11 mouse cellular contexts compared by ENCODE assay signal in genomic region chr8:78436661-78437060, GRCm38 (mm10). TPM values are rescaled to one million over a fixed set of nuclear protein-coding genes. Genes with fewer than 3 reads are reported as not detected.
A peak's percentile ranks its signal among the peaks of the same experiment; 100 is the strongest.
DNase-seq lines count a peak whose midpoint lies in the region; ATAC-seq and TF ChIP-seq lines count a peak whose summit lies in the region.
"Had no signal": no experiment of that assay in that cellular context is flagged by ENCODE, and none has a peak within 500 bp of the region (broad histone marks: within the 10 kb centered on the region; RNA-seq: fewer than 3 reads in every experiment).

No protein-coding gene starts in this region.

- peaks cover 92% of the 10 kb centered on the region for H3K27me3 ChIP-seq in heart, postnatal 0 days (ENCODE audit: control insufficient read depth, insufficient read depth, low read length)
- peaks cover 60% of the 10 kb centered on the region for H3K27me3 ChIP-seq in embryonic facial prominence, embryonic 11.5 days (ENCODE audit: control insufficient read depth, insufficient read depth, low read length)
- H3K27me3 ChIP-seq in hindbrain, postnatal 0 days (ENCODE audit: insufficient read depth, low read length): peaks cover 73% of the 10 kb centered on the region
- H3K27me3 ChIP-seq in midbrain, embryonic 16.5 days (ENCODE audit: control insufficient read depth, insufficient read depth, low read depth, low read length): peaks cover 34% of the 10 kb centered on the region
- H3K27me3 ChIP-seq: CH12.LX had no signal

- H3K9ac ChIP-seq in heart, postnatal 0 days (replicated peaks; ENCODE audit: low read depth, low read length): no peak overlapping the region
- H3K9ac ChIP-seq in embryonic facial prominence, embryonic 11.5 days (replicated peaks; ENCODE audit: low read length): no peak overlapping the region
- no peak overlapping the region; the same call in 1 of the 2 replicates for H3K9ac ChIP-seq in hindbrain, postnatal 0 days (replicated peaks; ENCODE audit: low read length)
- peak overlapping the region; percentile 71 for H3K9ac ChIP-seq in midbrain, embryonic 16.5 days (ENCODE audit: low read depth, low read length)

- no peaks in the 10 kb centered on the region for H3K9me3 ChIP-seq in heart, postnatal 0 days (replicated peaks; ENCODE audit: control insufficient read depth, low read length)
- H3K9me3 ChIP-seq in embryonic facial prominence, embryonic 11.5 days (replicated peaks; ENCODE audit: control insufficient read depth, low read length): no peaks in the 10 kb centered on the region
- H3K9me3 ChIP-seq in hindbrain, postnatal 0 days (ENCODE audit: low read length): no peaks in the 10 kb centered on the region
- no peaks in the 10 kb centered on the region for H3K9me3 ChIP-seq in midbrain, embryonic 16.5 days (replicated peaks; ENCODE audit: control insufficient read depth, low read length, poor library complexity, severe bottlenecking)

- no peak for ATAC-seq in heart, postnatal 0 days (ENCODE audit: insufficient read depth, low read depth)
- peak; percentile 24; the same call in 1 of the 2 replicates for ATAC-seq in embryonic facial prominence, embryonic 11.5 days (replicated peaks; ENCODE audit: insufficient number of reproducible peaks, low FRiP score, low TSS enrichment, low read depth)
- peak; percentile 39 for ATAC-seq in hindbrain, postnatal 0 days
- peak; percentile 31 for ATAC-seq in midbrain, embryonic 16.5 days
- no peak for ATAC-seq in activated CD4-positive, CD25-positive, alpha-beta regulatory T cell, adult 4 months

- TF ChIP-seq EP300 in heart, postnatal 0 days (IDR thresholded peaks at IDR 0.05; ENCODE audit: low read depth): no peak

- no peak for DNase-seq in heart, postnatal 0 days (ENCODE audit: low spot score)
- DNase-seq in heart, adult 9 months (ENCODE audit: low spot score in 2 of 2): no peak
- DNase-seq in embryonic facial prominence, embryonic 11.5 days (ENCODE audit: low spot score): no peak
- no peak for DNase-seq in hindbrain, postnatal 0 days (ENCODE audit: low spot score)
- no peak for DNase-seq in adrenal gland, adult 8-10 months
- DNase-seq in thymus, postnatal 10 days (ENCODE audit: low spot score in 2 of 2): no peak
- DNase-seq: thymus, adult 18-20 months had no signal

- H3K4me3 ChIP-seq in heart, postnatal 0 days (ENCODE audit: low read depth, low read length): peak overlapping the region; percentile 38
- peak overlapping the region; percentile 37 for H3K4me3 ChIP-seq in embryonic facial prominence, embryonic 11.5 days (ENCODE audit: low read depth, low read length)
- H3K4me3 ChIP-seq in hindbrain, postnatal 0 days (ENCODE audit: low read length): peak overlapping the region; percentile 49
- H3K4me3 ChIP-seq in midbrain, embryonic 16.5 days (ENCODE audit: low read depth, low read length): peak overlapping the region; percentile 52

- H3K27ac ChIP-seq in heart, postnatal 0 days (ENCODE audit: low read depth): no peak overlapping the region
- no peak overlapping the region for H3K27ac ChIP-seq in embryonic facial prominence, embryonic 11.5 days (replicated peaks; ENCODE audit: low read depth, low read length)
- no peak overlapping the region for H3K27ac ChIP-seq in hindbrain, postnatal 0 days
- peak overlapping the region; percentile 81 for H3K27ac ChIP-seq in midbrain, embryonic 16.5 days (ENCODE audit: low read length)

- H3K4me1 ChIP-seq in heart, postnatal 0 days (ENCODE audit: control insufficient read depth, insufficient read depth): no peaks in the 10 kb centered on the region
- H3K4me1 ChIP-seq in embryonic facial prominence, embryonic 11.5 days (ENCODE audit: control insufficient read depth, insufficient read depth, low read length): peaks cover 5% of the 10 kb centered on the region
- H3K4me1 ChIP-seq in hindbrain, postnatal 0 days (ENCODE audit: insufficient read depth, low read length): 0 out of 2 replicates have a peak, but pooled peaks cover 3% of the 10 kb centered on the region
- H3K4me1 ChIP-seq in midbrain, embryonic 16.5 days (ENCODE audit: control insufficient read depth, insufficient read depth, low read length): peaks cover 19% of the 10 kb centered on the region

- no peaks in the 10 kb centered on the region for H3K36me3 ChIP-seq in heart, postnatal 0 days (replicated peaks; ENCODE audit: control insufficient read depth, insufficient read depth, low read length)
- no peaks in the 10 kb centered on the region for H3K36me3 ChIP-seq in embryonic facial prominence, embryonic 11.5 days (replicated peaks; ENCODE audit: control insufficient read depth, insufficient read depth, low read depth, low read length)
- no peaks in the 10 kb centered on the region for H3K36me3 ChIP-seq in hindbrain, postnatal 0 days (ENCODE audit: insufficient read depth, low read length)
- no peaks in the 10 kb centered on the region for H3K36me3 ChIP-seq in midbrain, embryonic 16.5 days (ENCODE audit: control insufficient read depth, insufficient read depth, low read length)

- WGBS in heart, postnatal 0 days: under 1% methylated on average over 16 of the region's 25 CpGs
- WGBS in embryonic facial prominence, embryonic 11.5 days: 2% methylated on average over 16 of the region's 25 CpGs
- WGBS in hindbrain, postnatal 0 days: 2% methylated on average over 21 of the region's 25 CpGs
- WGBS in midbrain, embryonic 16.5 days: 0% methylated on average over 17 of the region's 25 CpGs

- TF ChIP-seq CTCF in heart, postnatal 0 days (IDR thresholded peaks at IDR 0.05; ENCODE audit: low read depth): no peak
- TF ChIP-seq CTCF in hindbrain, postnatal 0 days (IDR thresholded peaks at IDR 0.05; ENCODE audit: low read depth): no peak

- H3K4me2 ChIP-seq in heart, postnatal 0 days (ENCODE audit: low read depth, low read length): peak overlapping the region; percentile 52
- peak overlapping the region; percentile 73 for H3K4me2 ChIP-seq in embryonic facial prominence, embryonic 11.5 days (ENCODE audit: low read depth, low read length)
- H3K4me2 ChIP-seq in hindbrain, postnatal 0 days (ENCODE audit: low read depth, low read length): peak overlapping the region; percentile 77
- H3K4me2 ChIP-seq in midbrain, embryonic 16.5 days (ENCODE audit: low read length): peak overlapping the region; percentile 92

RNA-seq across cellular contexts. Expression of gene Pou4f2, which starts 0.2 kb away (rescaled TPM):
- not detected in 2 replicates for total RNA-seq in heart, postnatal 0 days (2014; rRNA removed; ENCODE audit: low replicate concordance)
- polyA plus RNA-seq in heart, postnatal 0 days (2015; fragmentation: Nextera tagmentation; extraction: Ambion mirVana): not detected in 2 replicates
- 0.21 and 0.56 TPM in 2 replicates for polyA plus RNA-seq in embryonic facial prominence, embryonic 11.5 days (2014; fragmentation: Nextera tagmentation; extraction: Ambion mirVana)
- 3.9 and 7.8 TPM in 2 replicates for total RNA-seq in hindbrain, postnatal 0 days (2014; rRNA removed)
- polyA plus RNA-seq in hindbrain, postnatal 0 days (2015; fragmentation: Nextera tagmentation; extraction: Ambion mirVana): 2.7 and 3.3 TPM in 2 replicates
- 15.3 and 24.7 TPM in 2 replicates for polyA plus RNA-seq in midbrain, embryonic 16.5 days (2015; fragmentation: Nextera tagmentation; extraction: Ambion mirVana)
- polyA plus RNA-seq in activated CD4-positive, CD25-positive, alpha-beta regulatory T cell, adult 4 months (2017; shearing (Covaris generic)): not detected
- not detected for total RNA-seq in adrenal gland, adult 8-10 months (2022)
- total RNA-seq: CH12.LX; left cerebral cortex, postnatal 36 days had no signal

Comparison
In these comparisons a context has a peak if more than half of its experiments do, and no peak if none do; other contexts are left out.
1. ATAC-seq: peak in embryonic facial prominence, embryonic 11.5 days (single experiment), hindbrain, postnatal 0 days (single experiment) and midbrain, embryonic 16.5 days (single experiment); none in heart, postnatal 0 days (single experiment) and activated CD4-positive, CD25-positive, alpha-beta regulatory T cell, adult 4 months (single experiment).
2. Peak in every context shown above with its lines, with median percentiles within 50 percentile points of each other: H3K4me2 ChIP-seq and H3K4me3 ChIP-seq.